Mouse (Mus musculus) B cell, adult 2 months (primary cell): ENCODE measurements around the gene Tox4.

ENCODE experiments used
- DNase-seq, 2 experiments: peaks; one replicate each; pipeline ENCODE4 v3.0.0; 2022

Gene Tox4

DNA sequence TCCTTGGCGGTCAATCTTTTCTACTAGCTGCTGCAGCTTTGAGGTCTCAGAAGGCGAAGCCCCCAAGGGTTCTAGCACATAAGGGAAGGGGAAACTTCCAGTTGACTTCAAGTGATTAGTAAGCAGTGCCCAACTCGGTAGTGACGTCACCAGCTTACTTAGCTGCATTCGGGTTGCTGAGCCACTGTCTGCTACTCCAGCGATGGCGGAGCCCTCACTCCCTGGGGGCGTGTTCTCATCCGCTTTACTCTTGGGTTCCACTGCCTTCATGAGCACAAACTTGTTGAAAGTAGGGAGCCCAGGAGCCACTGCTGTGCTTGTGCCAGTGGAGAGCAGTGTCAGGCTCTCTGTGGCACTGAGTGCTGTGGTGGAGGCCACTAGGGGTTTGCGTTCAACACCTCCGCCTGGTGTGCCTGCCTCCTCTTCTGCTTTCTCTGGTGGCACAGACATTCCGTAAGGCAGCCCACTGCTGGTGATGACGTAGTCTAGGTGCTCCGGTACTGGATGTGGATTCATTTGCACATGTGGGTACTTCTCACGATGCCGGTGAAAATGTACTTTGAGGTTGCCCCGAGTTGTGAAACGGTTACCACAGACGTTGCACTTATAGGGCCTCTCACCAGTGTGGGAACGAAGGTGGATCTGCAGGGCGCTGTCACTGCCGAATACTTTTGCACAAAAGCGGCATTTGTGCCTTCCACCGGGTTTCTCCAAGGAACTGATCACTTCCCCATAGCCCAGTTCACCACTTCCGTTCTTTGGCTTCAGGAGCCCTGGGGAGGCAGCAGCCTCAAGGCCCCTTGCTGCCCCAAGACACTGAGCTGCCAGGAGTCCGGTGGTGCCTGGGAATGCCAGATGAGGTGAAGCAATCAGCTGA is 35.2 kb downstream of the Tox4 start:
- DNase-seq: no peak

DNA sequence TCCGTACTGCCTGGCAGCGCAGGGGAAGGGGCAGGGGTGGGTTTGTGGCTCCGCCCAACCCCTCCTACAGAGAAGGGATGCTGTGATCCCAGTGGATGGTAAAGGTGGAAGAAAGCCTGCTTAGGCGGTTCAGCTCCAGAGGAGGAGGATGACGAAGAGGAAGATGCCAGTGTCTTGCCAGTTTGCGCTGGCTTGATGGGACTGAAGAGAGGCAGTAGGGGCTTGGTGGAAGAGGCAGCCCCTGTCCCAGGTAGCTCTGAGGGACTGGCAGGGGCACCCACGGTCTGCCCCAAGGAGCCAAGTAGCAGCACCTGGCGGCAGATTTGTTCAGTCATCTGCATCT is 35.8 kb downstream of the Tox4 start:
- DNase-seq: no peak

DNA sequence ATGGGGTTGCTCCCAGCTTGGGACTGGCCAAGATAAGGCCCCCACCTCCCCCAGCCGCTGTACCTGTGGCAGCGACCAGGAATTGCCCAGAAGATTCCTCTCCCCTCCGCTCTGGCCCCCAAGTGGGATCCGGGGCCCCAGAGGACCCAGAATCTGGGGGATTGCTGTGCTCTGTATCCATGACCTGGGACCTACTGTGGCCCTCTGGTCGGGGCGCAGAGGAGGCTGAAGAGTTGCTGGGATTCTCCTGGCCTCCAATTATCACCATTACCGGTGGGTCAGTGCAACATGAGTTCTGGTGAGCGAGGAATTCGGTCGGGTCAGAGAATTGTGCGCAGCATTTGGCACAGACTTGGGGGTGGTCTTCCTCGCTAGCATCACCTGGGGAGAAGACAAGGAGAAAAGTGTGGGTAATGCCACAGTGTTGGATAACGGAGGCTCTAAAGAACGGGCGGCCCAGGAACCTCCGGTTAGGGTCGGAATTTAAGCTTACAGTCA is 36.4 kb downstream of the Tox4 start:
- DNase-seq: no peak

DNA sequence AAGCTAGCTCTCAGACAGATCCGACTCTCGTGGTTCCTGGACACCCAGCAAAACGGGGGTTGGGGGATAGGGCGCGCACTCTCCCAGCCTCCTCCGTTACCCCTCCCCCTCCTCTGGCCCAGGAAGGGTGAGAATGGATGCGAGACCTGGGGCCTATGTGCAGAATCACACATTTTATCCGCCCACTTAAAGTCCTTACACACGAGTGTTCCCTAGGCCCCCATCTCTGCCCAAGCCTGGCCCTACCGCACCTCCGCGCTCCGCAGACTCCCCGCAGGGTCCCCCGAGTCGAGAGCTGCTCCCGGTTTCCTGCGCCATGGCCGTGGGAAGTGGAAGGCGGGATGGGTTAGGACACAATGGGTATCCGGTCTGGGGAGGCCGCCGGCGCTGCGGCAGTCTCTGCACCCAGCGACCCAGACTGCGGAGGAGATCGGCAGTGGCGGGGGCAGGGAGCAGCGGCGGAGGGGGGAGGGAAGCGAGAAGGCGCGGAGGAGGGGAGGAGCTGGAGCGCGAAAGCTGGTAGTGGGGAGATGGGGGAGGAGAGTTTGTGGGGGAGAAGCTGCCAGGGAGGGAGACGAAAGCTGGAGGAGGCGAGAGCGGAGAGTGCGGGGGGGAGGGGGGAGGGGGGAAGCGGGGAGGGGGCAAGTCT is 37.0 kb downstream of the Tox4 start:
- DNase-seq: peak; percentile 29 to 36

DNA sequence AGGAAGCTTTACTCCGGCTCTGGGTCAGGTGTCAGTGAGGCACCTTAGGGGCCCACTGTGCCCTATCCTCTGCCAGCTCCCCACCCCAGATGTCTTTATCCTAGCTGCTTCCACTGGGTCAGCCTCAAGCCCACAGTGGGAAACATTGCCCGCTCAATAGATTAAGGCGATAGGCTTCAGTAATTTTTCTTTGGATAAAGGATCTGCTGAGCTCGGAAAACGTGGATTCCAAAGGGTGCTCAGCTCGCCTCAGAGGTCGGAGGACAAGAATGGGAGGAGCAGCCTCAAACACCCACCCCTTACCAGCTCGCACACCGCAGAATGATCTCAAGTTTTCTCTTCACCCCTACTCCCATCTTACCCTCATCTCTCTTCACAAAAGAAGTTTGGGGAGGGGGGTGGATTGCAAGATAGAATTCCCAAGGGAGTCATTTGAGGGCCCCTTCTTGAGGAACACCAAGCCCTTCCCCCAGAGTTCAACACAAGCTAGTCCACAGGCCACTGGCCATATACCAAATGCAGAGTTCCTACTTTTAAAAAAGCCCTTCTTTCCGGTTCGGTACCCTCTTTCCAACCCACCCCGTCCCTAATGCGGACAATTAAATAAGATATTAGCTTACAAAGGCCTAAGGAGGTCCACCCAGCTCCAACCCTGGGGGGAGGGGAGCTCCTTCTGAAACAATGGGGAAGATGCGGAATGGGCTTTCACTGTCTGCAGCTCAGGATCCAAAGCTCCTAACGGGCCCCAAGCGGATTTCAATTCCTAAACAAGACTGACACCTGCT is 37.7 kb downstream of the Tox4 start:
- no peak for DNase-seq

DNA sequence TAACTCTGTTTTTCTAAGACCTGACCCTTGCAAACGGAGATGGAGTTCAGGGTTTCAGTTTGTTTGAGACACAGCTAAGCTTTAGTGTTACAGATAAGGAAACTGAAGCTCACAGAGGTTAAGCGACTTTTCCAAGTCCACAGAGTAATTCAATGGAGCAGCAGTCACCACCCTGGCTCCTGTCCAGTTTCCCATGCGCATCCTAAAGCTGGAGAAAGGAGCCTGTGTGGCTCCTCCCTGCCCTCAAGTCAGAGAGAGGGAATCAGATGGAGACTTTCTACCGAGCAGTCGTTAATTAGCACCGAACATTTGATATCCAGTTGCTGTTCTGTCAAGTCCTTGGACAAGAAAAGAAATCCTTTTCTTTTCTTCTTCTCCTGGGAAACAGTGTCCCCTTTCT is 40.4 kb downstream of the Tox4 start:
- DNase-seq: no peak

DNA sequence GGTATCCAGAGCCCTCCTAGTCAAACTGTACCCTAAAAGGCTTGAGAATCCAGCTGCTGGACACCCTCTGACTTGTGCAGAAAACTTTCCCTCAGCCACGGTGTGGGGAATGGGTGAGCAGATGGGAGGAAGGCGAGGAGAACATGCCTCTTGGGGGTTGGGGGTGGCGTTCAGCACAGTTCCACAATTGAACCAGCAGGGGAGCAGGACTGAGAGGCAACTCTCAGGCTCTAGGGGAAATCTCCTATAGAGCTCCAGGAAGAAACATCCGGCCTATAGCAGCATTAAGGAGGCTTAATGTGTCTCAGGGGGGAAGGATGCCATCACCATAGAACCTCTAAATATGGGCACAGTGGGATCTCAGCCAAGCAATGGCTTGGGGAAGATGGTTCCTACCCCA is 46.9 kb downstream of the Tox4 start:
- no peak for DNase-seq

DNA sequence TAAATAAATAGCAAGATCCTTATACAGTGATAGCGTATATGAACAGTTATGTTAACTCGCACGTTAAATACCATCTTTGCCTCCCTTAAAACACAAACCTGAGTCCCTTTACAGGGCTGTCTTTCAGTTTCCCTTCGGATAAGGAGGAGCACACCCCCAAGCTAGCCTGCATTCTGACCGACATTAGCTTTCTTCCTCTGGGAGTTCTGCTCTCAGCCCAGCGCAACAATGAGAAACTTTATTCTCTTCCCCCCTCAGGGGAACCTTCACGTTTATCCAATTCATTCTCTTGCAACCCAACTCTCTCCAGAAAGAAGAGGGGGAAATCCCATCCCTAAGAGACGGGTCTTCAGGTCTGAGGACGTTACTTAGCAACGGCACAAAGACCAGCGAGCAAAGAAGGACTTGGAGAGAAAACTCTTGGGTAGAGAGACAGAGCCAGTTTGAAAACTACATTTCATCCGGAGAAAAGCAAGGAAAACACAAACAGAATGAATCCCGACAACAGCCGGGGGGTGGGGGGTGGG is 48.5 kb downstream of the Tox4 start:
- DNase-seq: no peak

DNA sequence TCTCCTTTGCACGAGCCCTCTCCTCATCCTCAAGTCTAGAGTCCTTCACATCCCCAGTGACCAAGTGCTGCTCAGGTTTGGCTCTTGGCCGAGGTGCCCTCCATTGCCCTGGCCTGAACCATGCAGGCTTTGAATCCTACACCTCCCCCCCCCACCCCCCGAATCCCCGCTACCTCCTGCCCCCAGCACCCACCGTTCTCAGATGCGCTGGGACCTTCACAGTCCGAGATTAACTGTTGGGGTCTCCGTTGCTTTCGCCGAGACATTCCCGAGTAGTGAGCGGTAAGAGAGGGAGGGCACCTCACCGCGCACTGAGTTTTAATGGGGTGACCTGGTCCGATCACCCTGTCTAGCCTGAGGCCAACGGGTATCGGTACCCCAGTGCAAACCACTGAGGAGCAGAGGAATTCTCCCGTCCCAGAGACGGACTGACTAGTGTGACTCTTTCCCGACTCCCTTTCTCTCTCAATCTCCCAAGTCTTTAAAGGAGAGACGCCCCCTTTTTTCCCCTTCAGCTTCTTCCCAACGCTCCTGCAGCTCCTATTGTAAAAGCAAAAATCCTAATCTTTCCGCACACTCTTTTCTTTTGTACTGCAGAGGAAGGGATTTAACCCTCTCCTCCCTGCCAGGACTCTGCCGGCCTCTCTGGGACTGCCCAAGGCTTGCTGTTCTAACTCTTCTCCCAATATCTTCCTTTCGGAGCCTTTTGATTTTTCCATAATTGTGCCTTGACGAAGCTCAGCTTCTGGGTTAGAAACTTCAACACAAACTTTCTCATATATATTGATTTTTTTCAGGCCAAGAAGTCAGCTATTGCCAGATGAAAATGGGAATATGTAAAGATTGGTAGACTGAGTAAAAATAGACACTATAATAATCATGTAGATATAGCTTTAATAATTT is 49.2 kb downstream of the Tox4 start, which contains the start of gene Sall2:
Gene Sall2, minus strand, starts transcription at position 853 of the 903 bp plus-strand sequence.
- no peak for DNase-seq

DNA sequence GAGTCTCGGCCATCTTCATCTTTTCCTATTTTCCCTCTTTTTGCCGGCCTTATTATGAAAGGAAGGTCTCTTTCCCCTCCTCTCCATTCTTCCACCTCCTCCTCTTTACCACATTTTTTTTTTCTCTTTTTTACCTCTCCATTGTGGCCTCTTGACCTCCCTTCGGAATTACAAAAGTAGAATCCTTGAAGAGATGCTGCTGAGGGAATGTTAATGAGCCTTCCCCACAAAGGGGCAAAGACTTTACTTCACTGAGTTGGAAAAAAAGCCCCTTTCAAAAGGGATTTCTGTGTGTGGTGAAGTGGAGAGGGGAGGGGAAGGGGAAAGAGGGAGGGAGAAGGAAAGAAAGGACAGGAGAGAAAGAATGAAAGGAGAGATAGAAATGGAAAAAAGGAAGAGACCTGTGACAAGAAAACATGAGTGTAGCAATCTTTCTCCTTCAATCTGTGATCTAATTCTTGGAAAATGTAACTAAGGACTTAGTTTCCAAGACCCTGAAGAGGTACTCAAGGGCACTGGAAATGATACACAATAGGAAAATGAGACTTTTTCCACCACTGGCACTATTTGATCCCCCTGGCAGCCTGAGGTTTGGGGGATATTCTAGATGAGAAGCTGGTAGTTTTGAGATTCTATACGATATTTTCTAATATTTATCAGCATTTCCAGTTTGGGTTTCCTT is 52.3 kb downstream of the Tox4 start:
- DNase-seq: no peak

DNA sequence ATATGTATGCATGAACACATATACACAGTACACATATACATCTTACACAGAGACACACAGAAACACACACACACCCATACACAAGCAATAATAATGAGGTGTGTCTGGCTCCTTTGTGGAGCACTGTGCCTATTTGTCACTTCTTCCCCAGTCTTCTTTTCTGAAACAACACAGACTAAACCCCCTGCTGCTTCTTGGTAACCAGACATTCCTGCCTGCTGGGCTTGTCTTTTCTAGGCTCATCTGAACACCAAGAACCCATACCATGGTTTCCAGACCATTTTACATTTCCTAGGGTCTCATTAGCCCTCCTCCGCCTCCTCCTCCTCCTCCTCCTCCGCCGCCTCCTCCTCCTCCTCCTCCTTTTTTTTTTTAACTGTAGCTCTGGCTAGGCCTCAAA is 53.2 kb downstream of the Tox4 start:
- DNase-seq: no peak

DNA sequence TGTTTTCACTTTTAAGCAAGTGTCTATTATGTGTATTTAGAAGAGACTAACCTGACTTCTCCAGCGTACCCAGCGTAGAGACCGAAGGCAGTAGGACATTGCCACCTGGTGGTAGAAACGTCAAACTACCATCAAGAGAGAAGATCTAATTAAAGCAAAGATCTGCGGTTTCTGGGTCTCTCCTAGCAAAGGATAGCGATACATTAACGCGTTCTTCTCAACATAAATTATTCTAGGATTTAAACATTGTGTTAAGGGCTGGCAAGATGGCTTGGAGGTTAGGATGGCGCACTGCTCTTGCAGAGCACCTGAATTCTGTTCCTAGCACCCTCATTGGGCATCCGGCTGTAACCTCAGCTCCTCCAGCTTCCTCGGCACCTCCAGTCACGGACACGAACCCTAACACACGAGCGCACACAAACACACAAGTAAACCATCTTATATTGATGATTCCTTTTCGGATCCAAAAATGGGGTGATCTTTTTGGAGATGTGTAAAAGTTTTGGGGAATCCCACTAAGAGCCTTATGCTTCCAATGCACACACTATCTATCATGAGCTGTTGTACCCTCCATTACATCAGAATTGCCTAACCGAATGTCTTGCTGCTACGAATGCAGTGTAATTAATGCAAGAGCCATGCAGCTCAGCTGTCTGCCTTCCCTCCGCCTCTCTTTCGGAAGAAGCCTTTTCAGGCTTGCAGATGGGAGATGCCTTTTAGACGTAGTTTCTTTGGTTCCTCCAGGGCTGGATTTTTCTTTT is 60.0 kb downstream of the Tox4 start:
- peak; percentile 68 to 73 for DNase-seq

DNA sequence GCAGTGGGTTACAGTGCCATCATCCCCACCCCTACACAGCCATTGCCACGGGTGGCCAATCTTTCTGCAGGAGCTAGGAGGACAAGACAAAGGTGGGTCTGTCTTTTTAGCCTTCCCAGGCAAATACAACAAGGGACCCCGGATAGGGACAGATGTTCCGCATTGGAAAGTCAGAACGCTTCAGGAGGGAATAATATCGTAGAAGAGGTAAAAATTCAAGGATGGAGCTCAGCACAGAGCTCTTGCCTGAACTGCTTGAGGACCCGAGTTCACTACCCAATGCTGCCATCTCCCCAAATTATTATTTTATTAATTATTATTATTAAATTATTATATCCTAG is 60.5 kb downstream of the Tox4 start:
- no peak for DNase-seq
